18 mouse cellular contexts compared by ENCODE assay signal in the genomic region with DNA sequence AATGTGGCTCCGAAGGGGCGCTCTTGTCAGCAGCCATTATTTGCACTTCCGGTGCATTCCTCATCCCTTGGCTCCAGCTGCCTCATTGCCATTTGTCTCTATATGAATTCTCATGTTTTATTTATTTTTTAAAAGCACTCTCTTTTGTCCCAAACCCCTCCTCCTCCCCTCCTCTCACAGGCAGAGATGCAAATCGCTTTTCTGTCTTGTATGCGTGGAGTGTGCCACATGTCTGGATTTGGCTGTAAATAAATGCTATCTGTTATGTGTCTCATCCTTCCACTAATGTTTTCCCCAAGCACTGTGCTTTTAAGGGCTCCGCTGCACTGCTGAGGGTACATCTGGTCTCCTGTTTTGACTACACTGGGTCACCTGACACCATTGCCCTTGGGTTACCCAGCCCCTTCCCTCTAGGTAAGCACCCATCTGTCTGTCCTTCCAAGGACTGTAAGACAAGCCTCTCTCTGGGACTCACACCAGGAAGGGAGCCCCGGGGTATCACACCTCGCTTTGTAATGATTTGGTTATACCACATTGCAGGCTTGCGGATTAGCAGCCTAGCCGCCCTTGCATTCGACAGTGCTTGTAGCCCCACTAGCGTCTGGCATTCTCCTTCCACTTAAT. TPM values are rescaled to one million over a fixed set of nuclear protein-coding genes. Genes with fewer than 3 reads are reported as not detected.
DNase-seq lines count a peak whose midpoint lies in the region; ATAC-seq lines count a peak whose summit lies in the region.
"Had no signal": no experiment of that assay in that cellular context is flagged by ENCODE, and none has a peak within 500 bp of the region (broad histone marks: within the 10 kb centered on the region; RNA-seq: fewer than 3 reads in every experiment).

No protein-coding gene starts in this region.

- intact Hi-C loops in heart, postnatal 36 days (cut with DNase I), result no loop called here

- 35% methylated on average over 12 of the region's 12 CpGs for WGBS in neural tube, embryonic 11.5 days
- WGBS in forebrain, embryonic 16.5 days, result 22% methylated on average over 12 of the region's 12 CpGs
- WGBS in midbrain, embryonic 13.5 days, result 28% methylated on average over 12 of the region's 12 CpGs

- H3K27me3 ChIP-seq in neural tube, embryonic 11.5 days (ENCODE audit: control insufficient read depth, insufficient read depth, low read length), result no peaks in the 10 kb centered on the region
- H3K27me3 ChIP-seq in forebrain, embryonic 16.5 days (replicated peaks; ENCODE audit: control insufficient read depth, insufficient read depth, low read length), result no peaks in the 10 kb centered on the region
- H3K27me3 ChIP-seq in midbrain, embryonic 13.5 days, result no peaks in the 10 kb centered on the region

- peak; percentile 45 for ATAC-seq in neural tube, embryonic 11.5 days (ENCODE audit: insufficient read depth, low FRiP score, low TSS enrichment)
- peak; percentile 82 for ATAC-seq in forebrain, embryonic 16.5 days
- peak; percentile 29 for ATAC-seq in midbrain, embryonic 13.5 days
- ATAC-seq: intestine, embryonic 16.5 days had no signal

- peaks cover 7% of the 10 kb centered on the region for H3K4me1 ChIP-seq in neural tube, embryonic 11.5 days (ENCODE audit: control insufficient read depth, insufficient read depth, low read length)
- peaks cover 18% of the 10 kb centered on the region for H3K4me1 ChIP-seq in forebrain, embryonic 16.5 days (replicated peaks; ENCODE audit: control insufficient read depth, insufficient read depth, low read length)
- H3K4me1 ChIP-seq in midbrain, embryonic 13.5 days (replicated peaks), result peaks cover 28% of the 10 kb centered on the region
- H3K4me1 ChIP-seq: heart, embryonic 15.5 days had no signal

- no peak overlapping the region for H3K4me2 ChIP-seq in neural tube, embryonic 11.5 days (ENCODE audit: low read depth)
- H3K4me2 ChIP-seq in forebrain, embryonic 16.5 days (ENCODE audit: low read length), result peak overlapping the region; percentile 3; the same call in 1 of the 2 replicates
- H3K4me2 ChIP-seq in midbrain, embryonic 13.5 days (replicated peaks), result no peak overlapping the region
- H3K4me2 ChIP-seq: heart, embryonic 15.5 days had no signal

- no peak overlapping the region for H3K9ac ChIP-seq in neural tube, embryonic 11.5 days (ENCODE audit: low read length)
- H3K9ac ChIP-seq in forebrain, embryonic 16.5 days (replicated peaks; ENCODE audit: low read depth, low read length), result no peak overlapping the region
- no peak overlapping the region for H3K9ac ChIP-seq in midbrain, embryonic 13.5 days (replicated peaks)
- H3K9ac ChIP-seq: heart, embryonic 15.5 days had no signal

- no peak overlapping the region for H3K4me3 ChIP-seq in neural tube, embryonic 11.5 days (ENCODE audit: low read depth, low read length)
- no peak overlapping the region for H3K4me3 ChIP-seq in forebrain, embryonic 16.5 days (replicated peaks; ENCODE audit: low read length)
- H3K4me3 ChIP-seq in midbrain, embryonic 13.5 days (replicated peaks), result no peak overlapping the region
- H3K4me3 ChIP-seq: heart, embryonic 15.5 days; left cerebral cortex, adult 2 months had no signal

- H3K36me3 ChIP-seq in neural tube, embryonic 11.5 days (ENCODE audit: control insufficient read depth, insufficient read depth, low read length), result no peaks in the 10 kb centered on the region
- H3K36me3 ChIP-seq in forebrain, embryonic 16.5 days (ENCODE audit: control insufficient read depth, insufficient read depth), result no peaks in the 10 kb centered on the region
- no peaks in the 10 kb centered on the region for H3K36me3 ChIP-seq in midbrain, embryonic 13.5 days
- H3K36me3 ChIP-seq: heart, embryonic 15.5 days had no signal

- H3K9me3 ChIP-seq in neural tube, embryonic 11.5 days (ENCODE audit: control insufficient read depth, low read length), result no peaks in the 10 kb centered on the region
- H3K9me3 ChIP-seq in forebrain, embryonic 16.5 days (ENCODE audit: control insufficient read depth, low read length), result no peaks in the 10 kb centered on the region
- no peaks in the 10 kb centered on the region for H3K9me3 ChIP-seq in midbrain, embryonic 13.5 days
- H3K9me3 ChIP-seq: heart, embryonic 15.5 days had no signal

- peak; percentile 33 for DNase-seq in neural tube, embryonic 11.5 days (ENCODE audit: low spot score)
- no peak for DNase-seq in neural tube, embryonic 10.5 days (ENCODE audit: extremely low spot score, low spot score)
- no peak for DNase-seq in kidney, adult 8-10 months
- no peak for DNase-seq in left cerebral cortex, adult 11 months (ENCODE audit: low spot score)
- no peak for DNase-seq in thymus, postnatal 0 days (ENCODE audit: low spot score)
- no peak for DNase-seq in heart, postnatal 36 days
- DNase-seq: cerebellum, postnatal 14 days; gastrocnemius, postnatal 14 days; kidney, postnatal 4 days; lung, adult 2 months; right cerebral cortex, postnatal 25 days had no signal

- H3K27ac ChIP-seq in neural tube, embryonic 11.5 days (ENCODE audit: low read depth, low read length), result no peak overlapping the region
- peak overlapping the region; percentile 90 for H3K27ac ChIP-seq in forebrain, embryonic 16.5 days (ENCODE audit: low read length)
- peak overlapping the region; percentile 48 for H3K27ac ChIP-seq in midbrain, embryonic 13.5 days
- H3K27ac ChIP-seq: heart, embryonic 15.5 days; left cerebral cortex, adult 2 months had no signal

RNA-seq across cellular contexts. Expression of a gene that starts 12.6 kb away (rescaled TPM):
- polyA plus RNA-seq in neural tube, embryonic 11.5 days (2014; fragmentation: Nextera tagmentation; extraction: Ambion mirVana), result not detected in 2 replicates
- polyA plus RNA-seq in forebrain, embryonic 16.5 days (2015; fragmentation: Nextera tagmentation; extraction: Ambion mirVana), result not detected in 2 replicates
- polyA plus RNA-seq in midbrain, embryonic 13.5 days (2015; fragmentation: Nextera tagmentation; extraction: Ambion mirVana), result not detected in 2 replicates
- 0.10 TPM in 2 replicates for polyA plus RNA-seq in thymus, postnatal 0 days (2015; fragmentation: Nextera tagmentation; extraction: Ambion mirVana)
- total RNA-seq in heart, postnatal 36 days (2021), result not detected
- total RNA-seq: gastrocnemius, postnatal 14 days; left cerebral cortex, adult 2 months had no signal
- polyA plus RNA-seq: heart, embryonic 15.5 days; limb, embryonic 14.5 days; lung, adult 2 months; urinary bladder, adult 2 months had no signal

RNA-seq across cellular contexts. Expression of a gene that starts 52.4 kb away (rescaled TPM):
- polyA plus RNA-seq in neural tube, embryonic 11.5 days (2014; fragmentation: Nextera tagmentation; extraction: Ambion mirVana), result 0.08 TPM in 1 of 2 replicates, not detected in the other
- 6.4 and 9.0 TPM in 2 replicates for polyA plus RNA-seq in forebrain, embryonic 16.5 days (2015; fragmentation: Nextera tagmentation; extraction: Ambion mirVana)
- 1.7 and 1.8 TPM in 2 replicates for polyA plus RNA-seq in midbrain, embryonic 13.5 days (2015; fragmentation: Nextera tagmentation; extraction: Ambion mirVana)
- 45.1 and 51.8 TPM in 2 replicates for polyA plus RNA-seq in thymus, postnatal 0 days (2015; fragmentation: Nextera tagmentation; extraction: Ambion mirVana)
- total RNA-seq in heart, postnatal 36 days (2021), result 100 to 1,000 TPM; 360 to 594 TPM

Comparison
In these comparisons a context has a peak if more than half of its experiments do, and no peak if none do; other contexts are left out.
1. ATAC-seq: peak in every context shown above with its lines; median percentile 82 in forebrain, embryonic 16.5 days; 45 in neural tube, embryonic 11.5 days; 29 in midbrain, embryonic 13.5 days.